Mouse (Mus musculus): ENCODE results near the gene Gsg1l. TPM values are rescaled to one million over a fixed set of nuclear protein-coding genes. Genes with fewer than 3 reads are reported as not detected.

Gsg1l gene
- polyA plus RNA-seq, 1 experiment from 2014 or later, result 0.65 TPM

DNA sequence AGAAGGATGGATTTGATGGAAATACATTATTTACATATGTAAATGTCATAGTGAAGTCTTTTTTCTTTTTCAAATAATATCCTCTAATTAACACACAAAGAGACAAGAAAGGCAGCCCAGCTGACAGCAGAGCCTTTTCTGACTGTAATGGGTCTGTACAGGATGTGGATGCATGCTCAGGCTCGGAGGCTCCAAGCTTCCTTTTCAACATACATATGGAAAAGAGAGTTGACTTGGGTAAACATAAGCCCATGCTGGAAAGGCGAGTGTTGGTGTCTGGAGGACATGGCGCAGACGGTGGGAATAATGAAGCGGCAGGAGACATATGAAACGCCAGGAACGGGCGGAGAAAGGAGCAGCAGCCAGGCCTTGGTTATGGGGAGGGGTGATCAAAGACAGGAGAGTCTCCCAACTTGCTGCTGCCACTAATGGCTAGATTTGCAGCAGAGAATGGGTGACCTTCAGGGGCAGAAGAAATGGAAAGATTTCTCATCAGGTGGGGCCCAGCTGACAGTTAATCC is 118.1 kb downstream of the Gsg1l start:
- H3K4me1 ChIP-seq (ENCODE audit: control insufficient read depth, insufficient read depth, low read length), result no peaks in the 10 kb centered on the region
- no peak overlapping the region for H3K4me2 ChIP-seq (replicated peaks; ENCODE audit: low read depth, low read length)
- no peak overlapping the region for H3K4me3 ChIP-seq (ENCODE audit: low read depth, low read length)
- no peak overlapping the region for H3K27ac ChIP-seq (ENCODE audit: low read length)
- ATAC-seq (ENCODE audit: insufficient number of reproducible peaks, insufficient read depth, low FRiP score, low read depth), result no peak
- WGBS, result 58% methylated on average over 8 of the region's 8 CpGs
- H3K9ac ChIP-seq (replicated peaks; ENCODE audit: low read depth, low read length), result no peak overlapping the region
- no peaks in the 10 kb centered on the region for H3K9me3 ChIP-seq (ENCODE audit: control insufficient read depth, low read depth, low read length)
- H3K27me3 ChIP-seq (ENCODE audit: control insufficient read depth, insufficient read depth, low read length), result no peaks in the 10 kb centered on the region
- H3K36me3 ChIP-seq (ENCODE audit: control insufficient read depth, insufficient read depth, low read length), result no peaks in the 10 kb centered on the region

DNA sequence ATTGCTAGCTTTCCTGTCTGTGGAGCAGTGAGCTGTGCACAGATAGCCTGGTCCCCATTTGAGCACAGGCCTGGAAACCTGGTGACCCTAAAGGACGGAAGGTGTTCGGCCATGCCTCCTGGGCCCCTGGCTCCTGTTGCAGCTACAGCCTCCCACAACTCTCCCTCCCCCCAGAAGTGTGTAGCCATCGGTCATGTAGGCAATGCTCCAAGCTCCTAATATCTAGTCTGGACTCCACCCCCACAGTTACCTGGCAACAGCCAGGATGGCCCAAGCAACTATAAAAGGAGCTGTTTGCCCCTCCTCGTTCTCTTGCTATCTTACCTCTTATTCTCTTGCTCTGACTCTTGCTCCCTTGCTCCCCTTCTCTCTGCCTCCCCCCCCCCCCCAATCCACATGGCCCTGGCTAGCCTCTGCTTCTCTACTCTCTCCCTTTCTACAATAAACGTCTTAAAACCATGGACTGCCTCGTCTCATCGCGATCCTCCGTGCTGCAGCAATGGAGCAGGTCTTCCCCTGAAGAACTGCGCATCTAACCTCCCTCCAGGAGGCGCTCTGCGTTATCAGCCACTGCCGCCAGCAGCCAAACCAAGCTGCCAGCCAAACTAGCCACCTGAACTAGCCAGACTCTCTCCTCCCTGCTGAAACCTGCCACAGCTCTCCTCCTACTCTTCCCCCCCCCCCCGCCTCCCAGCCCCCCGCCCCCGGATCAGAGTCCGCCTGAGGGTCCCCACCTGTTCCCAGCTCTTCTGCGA is 122.7 kb downstream of the Gsg1l start:
- WGBS, result 52% methylated on average over 18 of the region's 18 CpGs
- H3K9me3 ChIP-seq (ENCODE audit: control insufficient read depth, low read depth, low read length), result no peaks in the 10 kb centered on the region
- H3K9ac ChIP-seq (replicated peaks; ENCODE audit: low read depth, low read length), result no peak overlapping the region
- H3K4me3 ChIP-seq (ENCODE audit: low read depth, low read length), result no peak overlapping the region
- no peak for ATAC-seq (ENCODE audit: insufficient number of reproducible peaks, insufficient read depth, low FRiP score, low read depth)
- no peaks in the 10 kb centered on the region for H3K4me1 ChIP-seq (ENCODE audit: control insufficient read depth, insufficient read depth, low read length)
- H3K27me3 ChIP-seq (ENCODE audit: control insufficient read depth, insufficient read depth, low read length), result no peaks in the 10 kb centered on the region
- H3K36me3 ChIP-seq (ENCODE audit: control insufficient read depth, insufficient read depth, low read length), result no peaks in the 10 kb centered on the region
- H3K4me2 ChIP-seq (replicated peaks; ENCODE audit: low read depth, low read length), result no peak overlapping the region
- H3K27ac ChIP-seq (ENCODE audit: low read length), result no peak overlapping the region

- WGBS, result 85% methylated on average over 5 of the region's 5 CpGs
- Histone ChIP-seq H3K9ac (replicated peaks; ENCODE audit: low read depth, low read length) (no peak overlapping the region), H3K36me3 (ENCODE audit: control insufficient read depth, insufficient read depth, low read length) (no peaks in the 10 kb centered on the region), H3K4me3 (ENCODE audit: low read depth, low read length) (no peak overlapping the region), H3K4me2 (replicated peaks; ENCODE audit: low read depth, low read length) (no peak overlapping the region), H3K4me1 (ENCODE audit: control insufficient read depth, insufficient read depth, low read length) (no peaks in the 10 kb centered on the region), H3K27ac (ENCODE audit: low read length) (no peak overlapping the region), H3K27me3 (ENCODE audit: control insufficient read depth, insufficient read depth, low read length) (no peaks in the 10 kb centered on the region), H3K9me3 (ENCODE audit: control insufficient read depth, low read depth, low read length) (no peaks in the 10 kb centered on the region)
- ATAC-seq (ENCODE audit: insufficient number of reproducible peaks, insufficient read depth, low FRiP score, low read depth), result no peak
These were observed 123.4 kb downstream of the Gsg1l start for GRCm38 (mm10) chr7:125958856-125959255.

- no peaks in the 10 kb centered on the region for H3K4me1 ChIP-seq (ENCODE audit: control insufficient read depth, insufficient read depth, low read length)
- H3K4me2 ChIP-seq (replicated peaks; ENCODE audit: low read depth, low read length), result no peak overlapping the region
- no peak overlapping the region for H3K4me3 ChIP-seq (ENCODE audit: low read depth, low read length)
- no peaks in the 10 kb centered on the region for H3K27me3 ChIP-seq (ENCODE audit: control insufficient read depth, insufficient read depth, low read length)
- no peak overlapping the region for H3K27ac ChIP-seq (ENCODE audit: low read length)
- no peaks in the 10 kb centered on the region for H3K9me3 ChIP-seq (ENCODE audit: control insufficient read depth, low read depth, low read length)
- H3K36me3 ChIP-seq (ENCODE audit: control insufficient read depth, insufficient read depth, low read length), result no peaks in the 10 kb centered on the region
- 78% methylated on average over 5 of the region's 5 CpGs for WGBS
- ATAC-seq (ENCODE audit: insufficient number of reproducible peaks, insufficient read depth, low FRiP score, low read depth), result no peak
- no peak overlapping the region for H3K9ac ChIP-seq (replicated peaks; ENCODE audit: low read depth, low read length)
These were observed 127.2 kb downstream of the Gsg1l start for GRCm38 (mm10) chr7:125954994-125955393.

GRCm38 (mm10) chr7:125954356-125954878 is 127.8 kb downstream of the Gsg1l start:
- no peak for ATAC-seq (ENCODE audit: insufficient number of reproducible peaks, insufficient read depth, low FRiP score, low read depth)

DNA sequence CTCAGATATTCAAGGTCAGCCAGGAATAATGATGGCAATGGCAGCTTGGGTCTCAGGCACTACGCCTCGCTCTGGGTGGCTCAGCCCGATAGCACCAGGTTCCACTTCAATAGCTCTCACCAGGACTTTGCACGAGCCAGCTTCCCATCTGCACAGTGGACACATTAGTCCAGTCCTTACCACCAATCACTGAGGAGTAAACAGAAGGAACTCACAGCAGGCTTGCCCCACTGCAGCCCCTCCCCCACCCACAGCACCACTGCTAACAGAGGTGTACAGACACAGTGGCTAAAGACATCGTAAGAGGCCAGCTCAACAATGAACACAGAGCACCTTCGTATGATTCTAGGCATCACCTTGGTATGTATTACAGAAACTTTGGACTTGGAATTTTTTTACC is 128.4 kb downstream of the Gsg1l start:
- no peak for ATAC-seq (ENCODE audit: insufficient number of reproducible peaks, insufficient read depth, low FRiP score, low read depth)
- Histone ChIP-seq H3K4me1 (ENCODE audit: control insufficient read depth, insufficient read depth, low read length) (no peaks in the 10 kb centered on the region), H3K4me3 (ENCODE audit: low read depth, low read length) (no peak overlapping the region), H3K9ac (replicated peaks; ENCODE audit: low read depth, low read length) (no peak overlapping the region), H3K9me3 (ENCODE audit: control insufficient read depth, low read depth, low read length) (no peaks in the 10 kb centered on the region), H3K36me3 (ENCODE audit: control insufficient read depth, insufficient read depth, low read length) (no peaks in the 10 kb centered on the region), H3K27ac (ENCODE audit: low read length) (no peak overlapping the region), H3K4me2 (replicated peaks; ENCODE audit: low read depth, low read length) (no peak overlapping the region), H3K27me3 (ENCODE audit: control insufficient read depth, insufficient read depth, low read length) (no peaks in the 10 kb centered on the region)
- WGBS, result 73% methylated on average over 6 of the region's 6 CpGs

More at GRCm38 (mm10) chr7:125954356-125954878, 127.8 kb downstream of the Gsg1l start:
- no peaks in the 10 kb centered on the region for H3K36me3 ChIP-seq (ENCODE audit: control insufficient read depth, insufficient read depth, low read length)
- H3K4me1 ChIP-seq (ENCODE audit: control insufficient read depth, insufficient read depth, low read length), result no peaks in the 10 kb centered on the region
- no peak overlapping the region for H3K9ac ChIP-seq (replicated peaks; ENCODE audit: low read depth, low read length)
- H3K9me3 ChIP-seq (ENCODE audit: control insufficient read depth, low read depth, low read length), result no peaks in the 10 kb centered on the region
- 87% methylated on average over 3 of the region's 3 CpGs for WGBS
- H3K27ac ChIP-seq (ENCODE audit: low read length), result no peak overlapping the region
- H3K4me3 ChIP-seq (ENCODE audit: low read depth, low read length), result no peak overlapping the region
- no peaks in the 10 kb centered on the region for H3K27me3 ChIP-seq (ENCODE audit: control insufficient read depth, insufficient read depth, low read length)
- H3K4me2 ChIP-seq (replicated peaks; ENCODE audit: low read depth, low read length), result no peak overlapping the region

DNA sequence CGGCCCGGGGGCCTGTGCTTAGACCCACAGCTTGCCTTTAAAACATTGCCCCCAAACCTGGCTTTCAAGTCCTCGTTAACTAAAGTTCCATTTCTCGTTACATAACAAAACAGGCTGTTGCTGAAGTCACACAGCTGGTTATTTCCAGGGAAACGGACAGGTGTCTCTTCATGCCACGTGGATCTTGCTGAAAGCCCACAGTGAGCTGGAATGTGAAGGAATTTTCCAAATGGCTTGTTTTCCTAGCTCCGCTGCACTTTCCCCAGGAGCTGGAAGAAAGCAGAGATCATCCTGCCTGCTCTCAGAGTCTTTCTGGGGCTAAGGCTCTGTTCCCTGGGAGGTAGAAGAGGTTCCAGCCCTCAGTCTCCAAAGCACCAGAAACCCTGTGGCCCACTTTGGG is 130.3 kb downstream of the Gsg1l start:
- H3K4me1 ChIP-seq (ENCODE audit: control insufficient read depth, insufficient read depth, low read length), result no peaks in the 10 kb centered on the region

DNA sequence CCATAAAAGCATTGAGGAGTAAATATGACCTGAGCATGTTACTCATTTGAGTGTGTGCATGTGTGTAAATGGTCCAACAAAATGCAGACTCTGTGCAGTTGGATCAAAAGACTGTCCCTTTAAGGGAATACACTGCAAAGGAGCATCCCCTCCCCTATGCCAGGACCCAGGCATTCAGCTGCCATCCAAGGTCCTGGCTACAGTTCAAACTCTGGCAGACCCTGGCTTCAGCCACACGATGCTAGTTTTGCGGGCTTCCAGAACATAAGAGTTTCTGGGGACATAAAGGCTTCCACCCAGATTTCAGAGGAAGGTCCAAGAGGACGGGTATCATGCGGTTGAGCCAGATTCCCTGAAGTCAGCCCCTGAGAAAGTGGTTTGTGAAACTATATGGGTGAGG is 133.2 kb downstream of the Gsg1l start:
- no peaks in the 10 kb centered on the region for H3K4me1 ChIP-seq (ENCODE audit: control insufficient read depth, insufficient read depth, low read length)
- H3K27ac ChIP-seq (ENCODE audit: low read length), result no peak overlapping the region
- no peak overlapping the region for H3K4me3 ChIP-seq (ENCODE audit: low read depth, low read length)
- H3K4me2 ChIP-seq (replicated peaks; ENCODE audit: low read depth, low read length), result no peak overlapping the region
- H3K27me3 ChIP-seq (ENCODE audit: control insufficient read depth, insufficient read depth, low read length), result no peaks in the 10 kb centered on the region
- H3K9me3 ChIP-seq (ENCODE audit: control insufficient read depth, low read depth, low read length), result no peaks in the 10 kb centered on the region
- no peak for ATAC-seq (ENCODE audit: insufficient number of reproducible peaks, insufficient read depth, low FRiP score, low read depth)
- H3K9ac ChIP-seq (replicated peaks; ENCODE audit: low read depth, low read length), result no peak overlapping the region
- WGBS, result 79% methylated on average over 4 of the region's 4 CpGs
- no peaks in the 10 kb centered on the region for H3K36me3 ChIP-seq (ENCODE audit: control insufficient read depth, insufficient read depth, low read length)

More for the DNA sequence above, 130.3 kb downstream of the Gsg1l start:
- H3K27ac ChIP-seq (ENCODE audit: low read length), result no peak overlapping the region
- H3K27me3 ChIP-seq (ENCODE audit: control insufficient read depth, insufficient read depth, low read length), result no peaks in the 10 kb centered on the region
- no peaks in the 10 kb centered on the region for H3K9me3 ChIP-seq (ENCODE audit: control insufficient read depth, low read depth, low read length)
- WGBS, result 78% methylated on average over 7 of the region's 7 CpGs
- H3K4me3 ChIP-seq (ENCODE audit: low read depth, low read length), result no peak overlapping the region
- no peak for ATAC-seq (ENCODE audit: insufficient number of reproducible peaks, insufficient read depth, low FRiP score, low read depth)
- H3K36me3 ChIP-seq (ENCODE audit: control insufficient read depth, insufficient read depth, low read length), result no peaks in the 10 kb centered on the region
- H3K9ac ChIP-seq (replicated peaks; ENCODE audit: low read depth, low read length), result no peak overlapping the region
- no peak overlapping the region for H3K4me2 ChIP-seq (replicated peaks; ENCODE audit: low read depth, low read length)

All from stomach, embryonic 14.5 days (tissue).